Mouse (Mus musculus) left cerebral cortex, postnatal 14 days (tissue): ENCODE measurements around the gene Rab11fip5. TPM values are rescaled to one million over a fixed set of nuclear protein-coding genes. Genes with fewer than 3 reads are reported as not detected.
A peak's percentile ranks its signal among the peaks of the same experiment; 100 is the strongest.

Experiments used
- DNase-seq, 2 experiments: peaks; one replicate each; pipeline ENCODE4 v3.0.0; 2021 to 2022; ENCODE audit warnings: low spot score in 2 of 2, mixed read lengths in 1 of 2
- intact Hi-C: fragments of 180-260 bp; cut with DNase I; formaldehyde crosslinking; loops from one replicate; pipeline ENCODE4 v1.15.1; 2025
- total RNA-seq, 2 experiments: library from RNA; stranded (reverse); gene quantifications; 2 replicates each; pipeline ENCODE4 v1.2.3; 2021

Rab11fip5 gene
- total RNA-seq, 2 experiments from 2014 or later: 53.8 to 55.0 TPM

DNA sequence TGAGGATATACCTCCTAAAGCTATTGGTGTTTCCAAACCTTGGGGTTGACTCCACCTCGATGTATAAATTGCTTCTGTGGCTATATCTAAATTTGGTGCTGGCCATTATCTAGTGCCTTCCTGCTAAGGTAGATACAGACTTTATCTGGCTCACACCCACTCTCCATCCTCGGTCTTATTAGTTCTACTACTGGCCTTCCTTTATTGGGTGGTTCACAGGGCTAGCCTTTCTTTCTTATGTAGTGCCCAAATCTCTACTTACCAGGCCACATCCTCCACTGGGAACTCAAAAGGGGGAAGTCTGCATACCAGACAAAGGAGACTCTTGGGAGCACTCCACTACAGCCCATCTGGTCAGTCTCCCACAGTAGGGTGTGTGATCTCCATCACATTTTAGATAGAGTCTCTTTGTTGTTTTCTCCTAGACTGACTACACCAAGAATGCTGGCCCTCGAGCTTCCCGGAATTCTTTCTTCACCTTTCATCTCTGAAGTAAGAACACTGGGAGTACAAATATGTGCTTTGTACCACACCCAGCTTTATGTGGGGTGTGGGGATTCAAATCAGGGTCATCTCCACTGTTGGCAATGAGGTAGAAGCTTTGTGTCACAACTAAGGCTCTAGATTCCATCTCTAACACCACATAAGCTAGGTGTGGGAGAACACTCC is 2.8 kb upstream of the Rab11fip5 start:
- DNase-seq: no peak
- intact Hi-C loops: no loop called here

DNA sequence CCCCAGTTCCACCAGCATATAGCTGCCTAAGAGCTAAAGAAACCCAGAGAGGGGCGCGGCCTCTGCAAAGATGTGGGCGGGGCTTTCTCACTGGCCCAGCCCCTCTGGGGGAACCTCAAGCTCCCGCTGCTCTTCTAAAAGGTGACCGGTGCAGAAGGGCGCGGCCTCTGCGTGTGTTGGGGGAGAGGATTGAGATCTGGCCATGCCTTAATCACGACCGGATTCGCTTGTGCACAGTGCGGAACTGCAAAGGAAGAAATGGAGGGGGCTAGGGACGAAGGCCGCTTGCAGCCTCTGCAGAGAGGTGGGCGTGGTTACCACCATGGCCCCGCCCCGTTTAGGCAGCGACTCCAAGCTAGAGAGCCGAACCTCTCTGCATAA is 290 bp upstream of the Rab11fip5 start:
- intact Hi-C loops: no loop called here
- peak; percentile 93 to 96 for DNase-seq

DNA sequence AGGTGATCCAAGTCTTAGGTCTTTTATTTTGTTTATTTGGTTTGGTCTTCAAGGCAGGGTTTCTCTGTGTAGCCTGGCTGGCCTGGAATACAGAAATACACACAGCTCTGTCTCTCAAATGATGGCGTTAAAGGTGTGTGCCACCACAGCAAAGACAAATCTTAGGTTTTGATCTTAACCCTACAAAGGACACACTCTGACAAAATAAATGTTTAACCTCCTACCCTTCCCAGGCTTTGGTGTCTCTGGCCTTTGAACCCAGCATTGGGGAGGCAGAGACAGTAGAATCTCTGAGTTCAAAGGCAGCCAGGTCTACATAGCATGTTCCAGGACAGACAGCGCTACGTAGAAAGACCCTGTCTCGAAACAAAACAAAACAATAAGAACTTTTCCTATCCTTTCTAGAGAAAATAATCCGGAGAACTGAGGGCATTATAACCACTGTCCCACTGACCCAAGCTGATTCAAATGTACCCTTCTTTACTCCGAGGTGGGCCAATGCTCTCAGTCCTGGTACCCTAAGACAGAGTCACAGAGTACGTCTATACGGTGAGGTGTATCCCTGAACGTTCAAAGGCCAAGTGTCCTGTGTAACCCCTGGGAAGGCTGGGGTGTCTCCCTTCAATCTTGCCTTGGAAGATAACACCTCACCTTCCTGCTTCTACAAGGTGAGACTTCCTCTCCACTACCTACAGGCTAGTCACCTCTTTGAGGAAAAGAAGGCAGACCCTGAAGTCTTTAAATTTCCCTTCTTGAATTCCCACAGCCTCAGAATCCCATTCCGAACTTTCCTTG is 1.2 kb downstream of the Rab11fip5 start:
- intact Hi-C loops: no loop called here
- DNase-seq: no peak

DNA sequence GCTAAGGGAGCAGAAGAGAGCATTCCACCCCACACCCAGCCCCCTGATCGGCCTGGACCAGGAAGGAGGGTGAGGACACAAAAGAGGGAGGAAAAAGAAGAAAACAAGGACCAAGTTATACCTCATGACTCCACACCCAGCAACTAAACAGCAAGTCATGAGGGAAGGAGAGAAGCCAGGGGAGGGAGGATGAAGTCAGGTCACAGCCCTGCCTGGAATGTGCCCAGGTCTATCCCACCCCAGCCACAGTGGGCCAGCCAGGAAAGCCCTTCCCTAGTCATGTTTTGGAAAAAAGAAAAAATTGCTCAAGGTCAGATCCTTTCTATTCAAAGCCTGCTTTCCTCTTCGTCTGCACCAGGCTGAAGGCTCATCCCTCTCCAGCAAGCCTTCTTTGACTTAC is 1.9 kb downstream of the Rab11fip5 start:
- no peak for DNase-seq

DNA sequence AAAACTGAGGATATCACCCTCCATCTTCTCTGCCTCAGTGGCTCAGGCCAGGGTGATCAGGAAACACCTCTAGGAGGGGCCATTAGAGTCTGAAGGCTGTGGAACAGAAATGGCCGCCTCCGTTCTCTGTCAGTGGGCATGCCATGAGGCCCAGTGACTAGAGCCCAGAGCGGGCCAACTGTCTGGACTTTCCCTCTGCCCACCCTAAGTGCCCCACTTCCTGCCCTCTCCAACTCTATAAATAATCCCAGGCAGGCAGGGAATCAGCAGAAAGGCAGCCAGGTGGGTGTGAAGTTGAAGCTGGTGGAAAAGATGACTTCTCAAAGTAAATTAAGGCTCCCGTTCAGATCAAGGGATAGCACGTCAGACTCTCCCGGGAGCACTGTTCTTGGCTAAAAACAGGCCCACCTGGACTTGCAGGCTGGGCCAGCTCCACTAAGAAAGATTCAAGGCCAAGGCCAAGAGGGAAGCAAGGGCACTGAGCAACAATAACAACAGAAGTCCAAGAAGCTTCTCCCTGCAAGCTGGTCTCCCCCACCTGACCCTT is 2.5 kb downstream of the Rab11fip5 start:
- intact Hi-C loops: no loop called here
- DNase-seq: no peak

More for the DNA sequence above, 1.9 kb downstream of the Rab11fip5 start:
- intact Hi-C loops: no loop called here

DNA sequence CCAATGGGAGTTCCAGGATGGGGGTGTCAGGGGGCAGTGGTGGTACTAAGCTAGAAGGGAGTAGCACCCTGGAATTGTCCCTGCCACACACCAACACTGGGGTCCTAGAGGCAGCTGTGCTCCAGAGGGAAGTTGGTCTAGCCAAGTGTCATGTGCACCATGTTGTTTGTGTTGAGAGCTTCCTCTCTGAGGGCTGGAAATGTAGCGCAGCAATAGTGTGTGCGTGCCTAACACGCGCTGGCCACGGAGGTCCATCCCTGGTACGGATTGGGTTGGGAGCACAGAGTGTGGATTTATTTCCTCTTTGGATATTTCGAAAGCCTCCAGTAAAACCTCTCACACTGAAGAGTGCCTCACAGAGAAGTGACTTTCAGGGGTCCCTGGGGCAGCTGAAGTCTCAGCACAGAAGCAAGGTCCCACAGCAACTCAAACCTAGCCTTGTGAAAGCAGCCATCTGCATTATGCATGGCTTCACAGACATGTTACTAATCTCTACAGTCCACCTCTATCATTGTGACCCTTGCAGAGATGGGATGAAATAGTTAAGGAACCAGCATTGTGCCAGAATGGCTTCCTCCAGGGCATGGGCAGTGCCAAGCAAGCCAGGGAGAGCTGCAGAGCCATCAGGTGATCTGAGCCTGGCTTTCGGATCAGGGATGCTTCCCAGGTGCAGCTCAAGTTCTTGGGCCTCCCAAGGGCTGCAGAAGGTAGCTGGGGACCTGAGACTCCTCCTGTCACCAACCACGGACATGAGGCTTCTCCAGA is 3.6 kb downstream of the Rab11fip5 start:
- DNase-seq: peak in 1 of 2 experiments; percentile 21
- intact Hi-C loops: no loop called here

DNA sequence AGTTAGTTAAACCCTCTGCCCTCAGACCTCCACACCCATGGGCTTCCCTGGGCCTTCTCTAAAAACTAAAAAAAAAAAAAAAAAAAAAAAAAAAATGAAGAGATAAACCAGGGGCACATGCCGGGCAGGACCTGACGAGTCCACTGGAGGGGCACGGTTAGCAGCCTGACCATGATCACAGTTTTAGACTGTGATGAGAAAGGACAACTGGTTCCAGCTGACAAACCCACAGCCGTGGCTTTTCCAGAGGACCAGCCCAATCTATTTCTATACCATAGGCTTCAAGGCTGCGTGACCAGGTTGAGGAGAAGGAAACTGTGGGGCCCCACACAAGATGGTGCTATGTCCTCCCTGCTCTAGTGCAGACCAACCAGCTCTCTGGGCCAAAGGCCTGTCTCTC is 4.4 kb downstream of the Rab11fip5 start:
- no peak for DNase-seq
- intact Hi-C loops: no loop called here

DNA sequence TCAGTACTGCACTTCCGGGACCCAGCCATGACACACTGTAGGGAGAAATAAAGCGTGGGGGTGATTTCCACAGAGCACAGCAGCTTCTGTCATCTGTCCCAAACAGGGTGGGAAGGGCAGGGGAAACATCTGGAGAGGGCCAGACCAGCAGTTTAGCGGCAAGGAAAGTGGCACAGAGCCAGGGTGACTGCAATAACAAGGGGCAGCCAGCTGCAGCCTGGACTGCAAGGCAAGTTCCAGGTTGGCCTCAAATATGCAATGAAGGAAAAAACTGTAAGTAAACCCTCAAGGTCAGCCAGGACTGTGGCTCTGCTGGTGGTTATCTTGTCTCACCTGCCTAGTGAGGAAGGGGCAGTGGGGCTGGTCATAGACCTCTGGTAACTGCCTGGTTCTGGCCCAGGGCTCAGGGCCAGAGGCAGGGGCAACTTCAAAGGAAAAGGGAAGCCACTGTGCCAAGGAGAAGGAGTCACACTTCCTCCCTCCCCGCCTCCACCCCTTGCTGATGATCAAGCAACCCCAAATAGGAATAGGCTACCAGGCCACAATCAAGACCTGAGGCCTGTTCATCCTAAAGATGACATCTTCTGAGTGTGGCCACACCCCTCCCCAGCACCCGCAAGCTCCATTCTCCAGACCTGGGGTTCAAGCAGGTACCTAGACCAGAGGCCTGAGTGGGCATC is 5.1 kb downstream of the Rab11fip5 start:
- peak; percentile 30 to 51 for DNase-seq
- intact Hi-C loops: no loop called here

DNA sequence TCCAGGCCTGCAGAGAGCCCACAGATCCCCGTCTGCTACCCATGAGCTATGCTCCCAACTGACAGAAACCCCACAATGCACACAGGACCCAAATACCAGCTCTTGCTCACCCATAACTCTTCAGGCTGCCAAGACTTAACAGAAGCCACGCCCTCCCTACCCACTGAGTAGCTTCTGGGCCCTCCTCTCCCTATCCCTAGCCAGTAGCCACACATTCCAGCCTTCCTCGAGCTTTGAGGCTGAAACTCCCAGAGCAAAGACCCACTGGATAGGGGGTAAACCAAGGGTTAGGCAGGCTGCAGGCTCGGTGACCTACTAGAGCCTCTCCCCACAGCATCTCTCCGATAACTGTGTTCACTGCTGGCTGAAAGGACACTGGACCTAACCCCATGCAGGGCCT is 5.7 kb downstream of the Rab11fip5 start:
- DNase-seq: no peak

DNA sequence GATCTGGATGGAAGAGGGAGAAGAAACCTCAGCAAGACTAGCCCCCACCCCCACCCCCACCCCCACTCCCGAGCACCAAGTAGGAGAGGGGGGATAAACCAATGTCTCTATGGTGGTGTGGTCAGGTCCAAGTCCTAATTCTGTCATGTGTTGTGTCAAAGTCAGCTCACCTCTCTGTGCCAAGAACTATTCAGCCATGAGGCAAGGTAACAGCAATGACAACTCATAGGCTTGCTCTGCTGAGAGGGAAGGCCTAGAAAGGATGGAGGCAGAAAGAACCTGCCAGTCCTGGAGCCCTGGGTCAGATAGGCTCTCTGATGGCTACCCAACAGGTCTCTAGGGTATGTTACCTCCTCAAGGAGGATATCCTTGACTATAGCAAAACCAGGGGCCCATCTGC is 6.3 kb downstream of the Rab11fip5 start:
- intact Hi-C loops: no loop called here
- DNase-seq: no peak

More for the DNA sequence above, 5.7 kb downstream of the Rab11fip5 start:
- intact Hi-C loops: no loop called here

DNA sequence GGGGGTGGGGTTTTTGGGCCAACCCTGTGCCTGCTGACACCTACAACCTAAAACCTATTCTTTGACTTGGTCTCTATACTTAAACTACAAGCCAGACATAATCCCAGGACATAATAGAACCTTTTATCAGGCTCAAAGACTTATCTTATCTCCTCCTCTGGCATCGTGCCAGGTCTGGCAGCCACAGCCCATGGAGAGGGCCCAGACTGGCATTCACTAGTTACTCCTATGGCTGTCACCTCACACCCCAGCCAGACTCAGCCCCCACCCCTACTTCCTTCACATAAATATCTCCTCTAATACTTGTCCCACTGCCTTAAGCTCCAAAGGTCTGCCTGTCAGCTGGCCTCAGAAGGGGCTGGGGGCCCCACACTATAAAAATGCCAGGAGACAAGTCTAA is 8.0 kb downstream of the Rab11fip5 start:
- DNase-seq: no peak
- intact Hi-C loops: no loop called here

DNA sequence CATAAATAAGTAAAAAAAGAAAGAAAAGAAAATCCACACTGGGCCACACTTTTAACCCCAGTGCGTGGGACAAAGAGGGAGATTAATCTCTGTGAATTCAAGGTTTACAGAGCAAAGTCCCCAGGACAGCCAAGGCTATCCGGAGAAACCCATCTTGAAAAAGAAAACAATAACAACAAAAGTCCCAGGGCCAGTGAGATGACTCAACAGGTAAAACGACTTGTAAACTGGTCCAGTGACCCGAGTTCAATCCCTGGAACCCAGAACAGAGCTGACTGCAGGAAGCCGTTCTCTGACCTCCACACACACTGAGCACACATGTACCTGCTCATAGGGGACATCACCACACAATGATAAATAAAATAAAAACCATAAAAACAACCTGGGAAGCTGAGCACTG is 10.0 kb downstream of the Rab11fip5 start:
- intact Hi-C loops: no loop called here

DNA sequence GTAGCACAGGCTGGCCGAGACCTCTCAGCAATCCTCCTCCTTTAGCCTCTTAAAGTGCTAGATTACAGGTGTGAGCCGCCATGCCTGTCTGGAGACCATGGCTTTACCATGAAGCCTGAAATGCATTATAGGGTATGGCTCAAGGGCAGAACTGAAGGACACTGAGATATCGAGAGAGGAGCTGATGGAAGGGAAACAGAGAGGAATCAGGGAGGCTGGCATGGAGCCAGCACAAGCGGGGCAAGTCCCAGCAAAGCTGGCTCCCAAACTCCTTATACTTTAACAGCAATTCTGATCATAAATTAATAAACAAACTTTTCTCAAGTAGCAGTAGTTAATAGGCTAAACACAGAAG is 10.6 kb downstream of the Rab11fip5 start:
- DNase-seq: no peak
- intact Hi-C loops: no loop called here

More for the DNA sequence above, 10.0 kb downstream of the Rab11fip5 start:
- DNase-seq: no peak

DNA sequence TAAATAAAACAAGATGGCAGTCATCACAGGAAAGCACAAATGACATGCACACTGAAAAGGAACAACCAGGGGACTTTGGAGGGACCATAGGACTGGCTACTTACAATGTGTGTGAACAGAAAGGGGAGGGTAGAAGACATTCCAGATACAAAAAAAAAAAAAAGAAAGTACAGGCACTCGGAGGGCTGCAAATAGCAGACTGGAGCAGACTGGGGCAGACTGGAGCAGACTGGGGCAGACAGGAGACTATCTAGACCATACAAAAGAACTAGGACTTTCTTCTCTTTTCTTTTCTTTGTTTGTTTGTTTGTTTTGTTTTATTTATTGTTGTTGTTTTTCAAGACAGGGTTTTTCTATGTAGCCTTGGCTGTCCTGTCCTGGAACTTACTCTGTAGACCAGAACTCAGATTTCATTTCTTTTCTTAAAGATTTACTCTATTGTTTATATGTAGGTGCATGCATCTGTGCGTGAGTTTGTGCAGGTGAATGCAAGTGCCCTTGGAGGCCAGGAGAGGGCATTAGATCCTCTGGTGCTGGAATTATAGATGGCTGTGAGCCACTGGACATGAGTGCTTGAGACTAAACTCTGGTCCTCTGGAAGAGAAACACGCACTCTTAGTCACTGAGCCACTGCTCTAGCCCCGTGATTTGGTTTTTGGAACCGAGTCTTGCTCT is 11.1 kb downstream of the Rab11fip5 start:
- DNase-seq: no peak

DNA sequence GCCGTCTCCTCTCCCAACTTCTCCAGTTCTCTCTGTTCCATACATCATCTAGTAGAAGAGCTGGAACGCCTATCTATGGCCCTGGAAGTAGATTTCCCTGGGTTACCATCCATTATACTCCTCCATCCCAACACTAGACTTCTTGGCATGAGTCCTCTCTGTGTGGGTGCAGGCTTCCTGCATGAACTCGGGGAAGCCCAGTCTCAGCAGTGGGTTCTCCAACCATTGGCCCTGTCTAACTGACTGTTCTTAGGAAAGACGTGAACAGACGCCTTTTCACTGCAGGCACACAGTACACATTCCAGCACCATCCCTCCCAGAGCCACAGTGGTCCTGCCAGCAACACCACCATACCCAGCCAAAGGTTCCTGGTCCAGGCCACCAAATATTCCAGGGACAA is 11.8 kb downstream of the Rab11fip5 start:
- no peak for DNase-seq
- intact Hi-C loops: no loop called here

More for the DNA sequence above, 11.1 kb downstream of the Rab11fip5 start:
- intact Hi-C loops: no loop called here

DNA sequence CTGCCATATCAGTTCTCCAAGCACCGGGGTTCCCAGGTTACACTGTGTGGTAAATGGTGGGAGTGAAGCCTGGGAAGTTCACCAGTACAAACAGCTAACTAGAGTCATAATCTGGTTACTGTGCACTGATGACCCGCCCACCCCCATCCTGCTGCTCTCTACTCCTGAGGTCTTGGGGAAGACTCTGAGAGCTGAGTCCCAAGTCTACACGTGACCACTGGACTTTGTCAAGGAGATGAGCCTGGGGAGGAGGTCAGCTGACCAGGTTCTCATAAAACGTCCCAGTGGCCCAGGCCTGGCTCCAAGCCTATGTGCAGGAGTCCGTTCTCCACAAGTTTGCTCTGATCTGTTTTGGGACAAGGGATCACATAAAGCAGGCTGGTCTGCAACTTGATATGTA is 14.1 kb downstream of the Rab11fip5 start:
- intact Hi-C loops: no loop called here
- DNase-seq: no peak

DNA sequence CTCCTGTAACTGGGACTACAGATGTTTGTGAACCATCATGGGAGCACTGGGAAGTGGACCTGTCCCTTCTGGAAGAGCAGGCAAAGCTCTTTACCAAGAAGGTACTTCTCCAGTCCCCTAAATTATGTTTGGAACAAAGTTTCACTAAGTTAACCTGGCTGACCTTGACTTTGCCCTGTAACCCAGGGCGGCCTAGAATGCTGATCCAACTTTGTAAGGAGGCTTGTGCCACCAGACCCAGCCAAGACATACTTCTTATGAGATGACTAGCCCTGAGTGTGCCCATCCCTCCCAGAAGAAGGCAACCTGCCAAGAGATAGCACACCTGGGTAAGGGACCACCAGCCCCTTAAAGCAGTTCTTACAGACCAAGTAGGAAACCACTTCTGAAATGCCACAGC is 15.6 kb downstream of the Rab11fip5 start:
- intact Hi-C loops: no loop called here
- DNase-seq: no peak

DNA sequence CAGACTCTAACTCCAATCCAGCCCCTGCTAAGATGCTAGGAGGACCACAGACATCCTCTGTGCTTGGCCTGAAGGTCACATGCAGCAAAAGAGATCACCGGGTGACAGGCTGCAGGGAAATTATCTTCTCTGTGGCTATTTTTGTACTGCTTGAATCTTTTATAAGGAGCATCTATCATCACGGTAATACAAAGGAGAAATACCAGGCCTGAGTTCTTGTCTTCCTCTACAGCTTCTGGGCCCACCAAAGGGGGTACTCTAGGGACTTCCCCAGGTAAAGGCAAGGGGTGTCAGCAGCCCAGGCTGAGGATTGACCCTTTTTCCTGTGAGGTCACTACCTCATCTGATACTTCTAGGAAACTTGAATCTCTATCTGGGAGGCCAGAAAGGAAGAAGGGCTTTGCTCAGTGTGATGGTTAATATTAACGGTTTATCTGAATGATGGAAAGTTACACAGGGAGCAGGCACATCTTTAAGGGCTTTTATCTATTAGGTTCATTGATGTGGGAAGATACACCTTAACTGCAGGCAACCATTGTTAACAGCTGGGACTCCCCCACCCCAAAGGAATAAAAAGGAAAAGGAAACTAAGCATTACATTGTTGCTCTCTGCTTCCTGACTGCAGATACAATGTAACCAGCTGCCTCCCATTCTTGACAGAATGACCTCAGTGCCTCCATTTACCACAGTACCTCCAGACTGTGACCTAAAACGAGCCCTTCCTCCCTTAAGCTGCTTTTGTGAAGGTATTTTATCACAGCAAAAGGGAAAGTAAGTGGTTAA is 17.6 kb downstream of the Rab11fip5 start:
- intact Hi-C loops: no loop called here
- DNase-seq: no peak
